Mouse (Mus musculus): ENCODE measurements around the gene Pigl. TPM values are rescaled to one million over a fixed set of nuclear protein-coding genes. Genes with fewer than 3 reads are reported as not detected.
A peak's percentile ranks its signal among the peaks of the same experiment; 100 is the strongest.

Gene Pigl
- 9.8 and 11.4 TPM in 2 replicates for polyA plus RNA-seq (2015; fragmentation: Nextera tagmentation; extraction: Ambion mirVana)

GRCm38 (mm10) chr11:62458276-62458724 is at the start of gene Pigl, which contains the start of gene Ncor1:
Gene Pigl, plus strand, starts transcription at chr11:62458460.
Gene Ncor1, minus strand, starts transcription at chr11:62458541.
- ATAC-seq (ENCODE audit: low FRiP score): peak; percentile 64
- Histone ChIP-seq H3K4me2 (peak within 1 kb of the TSS; percentile 95), H3K4me1 (peaks cover 25% of the 10 kb centered on the region), H3K4me3 (replicated peaks) (peak within 1 kb of the TSS; percentile 94), H3K9me3 (replicated peaks) (no peaks in the 10 kb centered on the region), H3K9ac (replicated peaks) (peak within 1 kb of the TSS; percentile 98), H3K27me3 (replicated peaks) (no peaks in the 10 kb centered on the region), H3K27ac (replicated peaks) (peak within 1 kb of the TSS; percentile 98), H3K36me3 (no peaks in the 10 kb centered on the region)
- under 1% methylated on average over 33 of the region's 33 CpGs for WGBS

- Histone ChIP-seq H3K9ac (replicated peaks) (no peak overlapping the region), H3K36me3 (peaks cover 22% of the 10 kb centered on the region), H3K4me3 (replicated peaks) (no peak overlapping the region), H3K27me3 (replicated peaks) (no peaks in the 10 kb centered on the region), H3K9me3 (replicated peaks) (no peaks in the 10 kb centered on the region), H3K27ac (replicated peaks) (no peak overlapping the region), H3K4me2 (no peak overlapping the region), H3K4me1 (no peaks in the 10 kb centered on the region)
- 97% methylated on average over 2 of the region's 2 CpGs for WGBS
- no peak for ATAC-seq (ENCODE audit: low FRiP score)
Observed at GRCm38 (mm10) chr11:62408848-62409247, 49.4 kb upstream of the Pigl start.

GRCm38 (mm10) chr11:62409611-62410010 is 48.6 kb upstream of the Pigl start:
- H3K27ac ChIP-seq (replicated peaks): no peak overlapping the region
- no peak for ATAC-seq (ENCODE audit: low FRiP score)
- no peaks in the 10 kb centered on the region for H3K27me3 ChIP-seq (replicated peaks)
- H3K4me1 ChIP-seq: no peaks in the 10 kb centered on the region
- peaks cover 28% of the 10 kb centered on the region for H3K36me3 ChIP-seq
- WGBS: 98% methylated on average over 1 of the region's 1 CpGs
- H3K4me3 ChIP-seq (replicated peaks): no peak overlapping the region
- H3K4me2 ChIP-seq: no peak overlapping the region
- no peak overlapping the region for H3K9ac ChIP-seq (replicated peaks)
- no peaks in the 10 kb centered on the region for H3K9me3 ChIP-seq (replicated peaks)

GRCm38 (mm10) chr11:62415026-62415425 is 43.2 kb upstream of the Pigl start:
- H3K36me3 ChIP-seq: peaks cover 40% of the 10 kb centered on the region
- H3K4me3 ChIP-seq (replicated peaks): no peak overlapping the region

GRCm38 (mm10) chr11:62424525-62424924 is 33.7 kb upstream of the Pigl start:
- no peak for ATAC-seq (ENCODE audit: low FRiP score)
- H3K9me3 ChIP-seq (replicated peaks): no peaks in the 10 kb centered on the region
- no peaks in the 10 kb centered on the region for H3K4me1 ChIP-seq
- H3K36me3 ChIP-seq: peaks cover 31% of the 10 kb centered on the region
- H3K4me2 ChIP-seq: no peak overlapping the region
- H3K27me3 ChIP-seq (replicated peaks): no peaks in the 10 kb centered on the region
- H3K27ac ChIP-seq (replicated peaks): no peak overlapping the region
- H3K4me3 ChIP-seq (replicated peaks): no peak overlapping the region
- 77% methylated on average over 2 of the region's 2 CpGs for WGBS
- H3K9ac ChIP-seq (replicated peaks): no peak overlapping the region

More at GRCm38 (mm10) chr11:62415026-62415425, 43.2 kb upstream of the Pigl start:
- ATAC-seq (ENCODE audit: low FRiP score): no peak
- H3K27ac ChIP-seq (replicated peaks): no peak overlapping the region
- H3K9ac ChIP-seq (replicated peaks): no peak overlapping the region
- H3K4me1 ChIP-seq: no peaks in the 10 kb centered on the region
- 94% methylated on average over 4 of the region's 4 CpGs for WGBS
- no peaks in the 10 kb centered on the region for H3K9me3 ChIP-seq (replicated peaks)
- no peak overlapping the region for H3K4me2 ChIP-seq
- H3K27me3 ChIP-seq (replicated peaks): no peaks in the 10 kb centered on the region

GRCm38 (mm10) chr11:62426266-62426665 is 32.0 kb upstream of the Pigl start:
- Histone ChIP-seq H3K4me1 (no peaks in the 10 kb centered on the region), H3K27ac (replicated peaks) (no peak overlapping the region), H3K27me3 (replicated peaks) (no peaks in the 10 kb centered on the region), H3K4me2 (no peak overlapping the region), H3K4me3 (replicated peaks) (no peak overlapping the region), H3K36me3 (peaks cover 31% of the 10 kb centered on the region), H3K9me3 (replicated peaks) (no peaks in the 10 kb centered on the region), H3K9ac (replicated peaks) (no peak overlapping the region)
- WGBS: 91% methylated on average over 5 of the region's 5 CpGs
- ATAC-seq (ENCODE audit: low FRiP score): no peak

- no peaks in the 10 kb centered on the region for H3K27me3 ChIP-seq (replicated peaks)
- H3K36me3 ChIP-seq: peaks cover 34% of the 10 kb centered on the region
- no peak overlapping the region for H3K4me2 ChIP-seq
- H3K9ac ChIP-seq (replicated peaks): no peak overlapping the region
- no peak for ATAC-seq (ENCODE audit: low FRiP score)
- H3K27ac ChIP-seq (replicated peaks): no peak overlapping the region
- no peaks in the 10 kb centered on the region for H3K4me1 ChIP-seq
- no peak overlapping the region for H3K4me3 ChIP-seq (replicated peaks)
- WGBS: 83% methylated on average over 2 of the region's 3 CpGs
- H3K9me3 ChIP-seq (replicated peaks): no peaks in the 10 kb centered on the region
Observed at GRCm38 (mm10) chr11:62427105-62427504, 31.2 kb upstream of the Pigl start.

GRCm38 (mm10) chr11:62432211-62432610 is 26.0 kb upstream of the Pigl start:
- Histone ChIP-seq H3K4me3 (replicated peaks) (no peak overlapping the region), H3K9ac (replicated peaks) (no peak overlapping the region)
- WGBS: 100% methylated on average over 2 of the region's 2 CpGs

GRCm38 (mm10) chr11:62440670-62441315 is 17.5 kb upstream of the Pigl start:
- 97% methylated on average over 9 of the region's 9 CpGs for WGBS
- H3K4me3 ChIP-seq (replicated peaks): no peak overlapping the region
- no peak overlapping the region for H3K9ac ChIP-seq (replicated peaks)
- no peaks in the 10 kb centered on the region for H3K27me3 ChIP-seq (replicated peaks)
- H3K36me3 ChIP-seq: peaks cover 4% of the 10 kb centered on the region; the same call in 1 of the 2 replicates
- no peak overlapping the region for H3K4me2 ChIP-seq
- no peak for ATAC-seq (ENCODE audit: low FRiP score)
- no peaks in the 10 kb centered on the region for H3K9me3 ChIP-seq (replicated peaks)
- no peaks in the 10 kb centered on the region for H3K4me1 ChIP-seq
- H3K27ac ChIP-seq (replicated peaks): no peak overlapping the region

More at GRCm38 (mm10) chr11:62432211-62432610, 26.0 kb upstream of the Pigl start:
- no peak for ATAC-seq (ENCODE audit: low FRiP score)
- Histone ChIP-seq H3K4me1 (no peaks in the 10 kb centered on the region), H3K36me3 (peaks cover 31% of the 10 kb centered on the region), H3K9me3 (replicated peaks) (no peaks in the 10 kb centered on the region), H3K27ac (replicated peaks) (no peak overlapping the region), H3K27me3 (replicated peaks) (no peaks in the 10 kb centered on the region), H3K4me2 (no peak overlapping the region)

GRCm38 (mm10) chr11:62445799-62446198 is 12.5 kb upstream of the Pigl start:
- no peak overlapping the region for H3K4me2 ChIP-seq
- H3K9ac ChIP-seq (replicated peaks): no peak overlapping the region
- H3K27me3 ChIP-seq (replicated peaks): no peaks in the 10 kb centered on the region
- ATAC-seq (ENCODE audit: low FRiP score): no peak
- H3K27ac ChIP-seq (replicated peaks): no peak overlapping the region
- H3K4me1 ChIP-seq: no peaks in the 10 kb centered on the region
- no peaks in the 10 kb centered on the region for H3K36me3 ChIP-seq
- H3K9me3 ChIP-seq (replicated peaks): no peaks in the 10 kb centered on the region
- no peak overlapping the region for H3K4me3 ChIP-seq (replicated peaks)
- WGBS: 97% methylated on average over 3 of the region's 3 CpGs

GRCm38 (mm10) chr11:62448971-62449370 is 9.3 kb upstream of the Pigl start:
- WGBS: 89% methylated on average over 6 of the region's 6 CpGs

GRCm38 (mm10) chr11:62455193-62455592 is 3.1 kb upstream of the Pigl start:
- WGBS: 79% methylated on average over 1 of the region's 1 CpGs
- Histone ChIP-seq H3K9me3 (replicated peaks) (no peaks in the 10 kb centered on the region), H3K4me2 (peak overlapping the region; percentile 95), H3K4me1 (peaks cover 27% of the 10 kb centered on the region), H3K27me3 (replicated peaks) (no peaks in the 10 kb centered on the region), H3K36me3 (no peaks in the 10 kb centered on the region), H3K27ac (replicated peaks) (no peak overlapping the region), H3K4me3 (replicated peaks) (peak overlapping the region; percentile 94; the same call in 1 of the 2 replicates), H3K9ac (replicated peaks) (no peak overlapping the region)
- ATAC-seq (ENCODE audit: low FRiP score): no peak

More at GRCm38 (mm10) chr11:62448971-62449370, 9.3 kb upstream of the Pigl start:
- no peak overlapping the region for H3K27ac ChIP-seq (replicated peaks)
- no peak for ATAC-seq (ENCODE audit: low FRiP score)
- no peak overlapping the region for H3K9ac ChIP-seq (replicated peaks)
- H3K36me3 ChIP-seq: no peaks in the 10 kb centered on the region
- H3K4me3 ChIP-seq (replicated peaks): no peak overlapping the region
- H3K9me3 ChIP-seq (replicated peaks): no peaks in the 10 kb centered on the region
- no peak overlapping the region for H3K4me2 ChIP-seq
- peaks cover 2% of the 10 kb centered on the region; the same call in 1 of the 2 replicates for H3K4me1 ChIP-seq
- H3K27me3 ChIP-seq (replicated peaks): no peaks in the 10 kb centered on the region

All from neural tube, embryonic 15.5 days (tissue).